Mouse (Mus musculus) CH12.LX (cell line): Measurements from ENCODE around the gene Cyp39a1. TPM values are rescaled to one million over a fixed set of nuclear protein-coding genes. Genes with fewer than 3 reads are reported as not detected.
A peak's percentile ranks its signal among the peaks of the same experiment; 100 is the strongest.

Experiments
- DNase-seq: peaks from one replicate; pipeline ENCODE4 v3.0.0-alpha.2; 2013; ENCODE audit errors: extremely low read depth
- H3K27ac ChIP-seq: 2 replicates; pipeline ENCODE4 v1.5.1; 2012; ENCODE audit warnings: low read depth, mild to moderate bottlenecking, control low read depth, moderate library complexity; ENCODE audit not compliant: insufficient read depth
- H3K27me3 ChIP-seq: replicated peaks from 2 replicates; pipeline ENCODE3; 2012; ENCODE audit warnings: inconsistent platforms
- H3K36me3 ChIP-seq, 2 experiments: replicated peaks in 1 of 2; 2 replicates each; pipeline versions ENCODE3 to v1.6.1; 2012; ENCODE audit warnings: inconsistent platforms in 1 of 2, low read length in 1 of 2, mild to moderate bottlenecking in 1 of 2, mixed read lengths in 1 of 2, moderate library complexity in 1 of 2; ENCODE audit not compliant: control insufficient read depth in 1 of 2, insufficient read depth in 1 of 2
- H3K4me1 ChIP-seq, 2 experiments: 2 replicates each; pipeline ENCODE4 v1.6.1; 2012; ENCODE audit warnings: inconsistent platforms in 1 of 2, moderate library complexity in 1 of 2; ENCODE audit not compliant: insufficient read depth in 2 of 2, control insufficient read depth in 1 of 2
- H3K4me2 ChIP-seq: 2 replicates; pipeline ENCODE4 v1.6.1; 2012; ENCODE audit warnings: low read depth, mild to moderate bottlenecking, control low read depth; ENCODE audit not compliant: poor library complexity, insufficient read depth, severe bottlenecking
- H3K4me3 ChIP-seq, 3 experiments: fragments of 150-350 bp in 1 of 3; sonication (generic) in 1 of 3; replicated peaks in 1 of 3; 2 replicates each; pipeline versions ENCODE3 to v1.5.1; 2011 to 2012; ENCODE audit warnings: low read depth in 2 of 3, low read length in 2 of 3, mild to moderate bottlenecking in 2 of 3, moderate library complexity in 2 of 3, control low read depth in 1 of 3, improper control_type of control experiment in 1 of 3, inconsistent platforms in 1 of 3, mixed read lengths in 1 of 3; ENCODE audit not compliant: poor library complexity in 1 of 3
- H3K79me2 ChIP-seq: replicated peaks from 2 replicates; pipeline ENCODE4 v1.6.1; 2012; ENCODE audit warnings: mild to moderate bottlenecking, moderate library complexity; ENCODE audit not compliant: control insufficient read depth, poor library complexity, insufficient read depth, severe bottlenecking; ENCODE audit errors: extremely low read depth
- H3K9ac ChIP-seq: 2 replicates; pipeline ENCODE4 v1.6.1; 2012; ENCODE audit warnings: low read depth, mild to moderate bottlenecking, control low read depth, moderate library complexity; ENCODE audit not compliant: insufficient read depth
- H3K9me3 ChIP-seq: replicated peaks from 2 replicates; pipeline ENCODE3; 2012; ENCODE audit warnings: low read length, inconsistent platforms, mixed read lengths
- E2F4 ChIP-seq: IDR thresholded peaks from 2 replicates; pipeline ENCODE4 v1.6.1; 2011; ENCODE audit warnings: low read depth, low read length, improper control_type of control experiment; ENCODE audit not compliant: insufficient replicate concordance
- ELF1 ChIP-seq: IDR thresholded peaks from 2 replicates; pipeline ENCODE4 v1.6.1; 2014; ENCODE audit warnings: low read depth, mild to moderate bottlenecking, inconsistent platforms, low read length, improper control_type of control experiment
- ETS1 ChIP-seq: conservative IDR thresholded peaks from 2 replicates; pipeline ENCODE4 v1.6.1; 2012; ENCODE audit warnings: low read depth, mild to moderate bottlenecking, inconsistent platforms, low read length, improper control_type of control experiment, moderate library complexity
- IRF4 ChIP-seq: IDR thresholded peaks from 2 replicates; pipeline ENCODE4 v1.6.1; 2014; ENCODE audit warnings: low read depth, mild to moderate bottlenecking, inconsistent platforms, low read length, improper control_type of control experiment
- JUN ChIP-seq: IDR thresholded peaks from 2 replicates; pipeline ENCODE4 v1.6.1; 2011; ENCODE audit warnings: low read depth, mild to moderate bottlenecking, low read length, improper control_type of control experiment, moderate library complexity; ENCODE audit not compliant: insufficient read depth
- JUND ChIP-seq: conservative IDR thresholded peaks from 2 replicates; pipeline ENCODE4 v1.6.1; 2011; ENCODE audit warnings: low read depth, low read length, improper control_type of control experiment
- KAT2A ChIP-seq: IDR thresholded peaks from 2 replicates; pipeline ENCODE4 v1.6.1; 2012; ENCODE audit warnings: low read length, improper control_type of control experiment, inconsistent platforms; ENCODE audit not compliant: insufficient replicate concordance
- MAFK ChIP-seq: IDR thresholded peaks from 2 replicates; pipeline ENCODE4 v1.6.1; 2011; ENCODE audit warnings: low read length, improper control_type of control experiment; ENCODE audit not compliant: insufficient replicate concordance
- MAX ChIP-seq: IDR thresholded peaks from 2 replicates; pipeline ENCODE4 v1.6.1; 2011; ENCODE audit warnings: low read length, improper control_type of control experiment
- MAZ ChIP-seq: IDR thresholded peaks from 2 replicates; pipeline ENCODE4 v1.6.1; 2012; ENCODE audit warnings: low read depth, mild to moderate bottlenecking, inconsistent platforms, low read length, improper control_type of control experiment, moderate library complexity
- MEF2A ChIP-seq: IDR thresholded peaks from 2 replicates; pipeline ENCODE4 v1.6.1; 2014; ENCODE audit warnings: low read depth, mild to moderate bottlenecking, inconsistent platforms, low read length, improper control_type of control experiment, borderline replicate concordance
- MYC ChIP-seq: IDR thresholded peaks from 2 replicates; pipeline ENCODE4 v1.6.1; 2011; ENCODE audit warnings: low read depth, mild to moderate bottlenecking, improper control_type of control experiment, low read length
- POLR2AphosphoS2 ChIP-seq: IDR thresholded peaks from 2 replicates; pipeline ENCODE4 v1.6.1; 2011; ENCODE audit warnings: low read depth, low read length, improper control_type of control experiment
- RAD21 ChIP-seq: IDR thresholded peaks from 2 replicates; pipeline ENCODE4 v1.6.1; 2011; ENCODE audit warnings: low read depth, mild to moderate bottlenecking, low read length, improper control_type of control experiment, moderate library complexity
- SMC3 ChIP-seq: IDR thresholded peaks from 2 replicates; pipeline ENCODE4 v1.6.1; 2011; ENCODE audit warnings: low read depth, low read length, improper control_type of control experiment
- TCF12 ChIP-seq: IDR thresholded peaks from 2 replicates; pipeline ENCODE4 v1.6.1; 2014; ENCODE audit warnings: low read depth, mild to moderate bottlenecking, inconsistent platforms, low read length, improper control_type of control experiment
- UBTF ChIP-seq: IDR thresholded peaks from 2 replicates; pipeline ENCODE4 v1.6.1; 2012; ENCODE audit warnings: low read depth, mild to moderate bottlenecking, inconsistent platforms, low read length, improper control_type of control experiment, moderate library complexity
- USF1 ChIP-seq: IDR thresholded peaks from 2 replicates; pipeline ENCODE4 v1.6.1; 2014; ENCODE audit warnings: low read depth, mild to moderate bottlenecking, inconsistent platforms, low read length, improper control_type of control experiment
- ZC3H11A ChIP-seq: IDR thresholded peaks from 2 replicates; pipeline ENCODE4 v1.6.1; 2012; ENCODE audit warnings: low read depth, mild to moderate bottlenecking, inconsistent platforms, low read length, improper control_type of control experiment
- ZKSCAN1 ChIP-seq: IDR thresholded peaks from 2 replicates; pipeline ENCODE4 v1.6.1; 2012; ENCODE audit warnings: low read depth, inconsistent platforms, low read length, improper control_type of control experiment, borderline replicate concordance
- ZMIZ1 ChIP-seq: IDR thresholded peaks from 2 replicates; pipeline ENCODE4 v1.6.1; 2012; ENCODE audit warnings: low read depth, mild to moderate bottlenecking, inconsistent platforms, low read length, improper control_type of control experiment
- dilution Hi-C: fragments of 300-500 bp; cut with MboI; formaldehyde crosslinking; loops from 2 replicates; pipeline ENCODE4 v1.14.3; 2020; ENCODE audit warnings: low sequenced_read_pairs; ENCODE audit not compliant: extremely low pct_unique_long_range_greater_than_20kb, extremely low pct_ligation_motif_present
- in situ Hi-C: fragments of 300-500 bp; cut with MboI; formaldehyde crosslinking; loops from 3 replicates; pipeline ENCODE4 v1.14.3; 2019; ENCODE audit warnings: low sequenced_read_pairs, low pct_ligation_motif_present, low pct_unique_long_range_greater_than_20kb, mixed read lengths
- polyA plus RNA-seq: library from polyadenylated mRNA; unstranded; fragments of >175 nt; gene quantifications from 2 replicates; pipeline ENCODE4 v1.2.1, GENCODE M21; 2012; ENCODE audit warnings: low read depth; ENCODE audit not compliant: insufficient read length
- total RNA-seq, 2 experiments: library from RNA; depleted of rRNA; stranded (reverse); fragments of 300-350 nt in 1 of 2; fragments of >200 nt in 1 of 2; gene quantifications; 2 replicates each; pipeline ENCODE4 v1.2.3; 2012 to 2014

The Cyp39a1 gene
- total and polyA plus RNA-seq, 3 experiments = 0.04 to 0.43 (median 0.16) TPM

GRCm38 (mm10) chr17:43676241-43676640 is 9.0 kb downstream of the Cyp39a1 start:
- Histone ChIP-seq H3K4me2 (no peak overlapping the region), H3K4me1 (peaks cover 0 to 5% of the 10 kb centered on the region in 2 experiments; a peak in 1 of 4 replicates), H3K27ac (no peak overlapping the region), H3K9me3 (peaks cover 25% of the 10 kb centered on the region), H3K9ac (no peak overlapping the region), H3K36me3 (no peaks in the 10 kb centered on the region)
- TF ChIP-seq ETS1 (no peak), MAX (no peak), SMC3 (no peak)
- TF ChIP-seq, all 38 proteins: peak for 0
- Histone ChIP-seq H3K79me2 (no peaks in the 10 kb centered on the region), H3K27me3 (no peaks in the 10 kb centered on the region), H3K4me3 (no peak overlapping the region)
- no peak for DNase-seq
- in situ Hi-C loops = no loop called here
- dilution Hi-C loops = no loop called here

GRCm38 (mm10) chr17:43677317-43677716 is 10.1 kb downstream of the Cyp39a1 start:
- in situ Hi-C loops = no loop called here

GRCm38 (mm10) chr17:43684086-43684485 is 16.9 kb downstream of the Cyp39a1 start:
- H3K4me2 ChIP-seq = no peak overlapping the region
- dilution Hi-C loops (no loop called here), in situ Hi-C loops (no loop called here)
- H3K27me3 ChIP-seq = no peaks in the 10 kb centered on the region
- no peak for TF ChIP-seq KAT2A
- no peak for TF ChIP-seq IRF4
- TF ChIP-seq USF1 = no peak
- no peak for TF ChIP-seq POLR2AphosphoS2
- no peak for TF ChIP-seq TCF12
- TF ChIP-seq MYC = no peak
- TF ChIP-seq ETS1 = no peak
- no peak for TF ChIP-seq JUN
- TF ChIP-seq JUND = no peak
- TF ChIP-seq ELF1 = no peak
- no peak for TF ChIP-seq ZKSCAN1
- no peak for TF ChIP-seq MAFK
- no peak for TF ChIP-seq SMC3
- TF ChIP-seq UBTF = no peak
- DNase-seq = no peak
- no peaks in the 10 kb centered on the region for H3K36me3 ChIP-seq
- no peak overlapping the region for H3K4me3 ChIP-seq
- H3K9ac ChIP-seq = no peak overlapping the region
- no peak overlapping the region for H3K27ac ChIP-seq
- H3K4me1 ChIP-seq = no peaks in the 10 kb centered on the region
- peaks cover 27% of the 10 kb centered on the region for H3K9me3 ChIP-seq
- no peaks in the 10 kb centered on the region for H3K79me2 ChIP-seq

More at GRCm38 (mm10) chr17:43677317-43677716, 10.1 kb downstream of the Cyp39a1 start:
- DNase-seq = peak; percentile 22
- no peak overlapping the region for H3K4me2 ChIP-seq
- H3K36me3 ChIP-seq = no peaks in the 10 kb centered on the region
- peaks cover 22% of the 10 kb centered on the region for H3K9me3 ChIP-seq
- no peaks in the 10 kb centered on the region for H3K79me2 ChIP-seq
- no peak overlapping the region for H3K9ac ChIP-seq
- dilution Hi-C loops = no loop called here
- H3K27ac ChIP-seq = no peak overlapping the region
- H3K4me1 ChIP-seq = peaks cover 0 to 5% of the 10 kb centered on the region in 2 experiments; a peak in 1 of 4 replicates
- H3K27me3 ChIP-seq = no peaks in the 10 kb centered on the region
- TF ChIP-seq IRF4 = no peak
- TF ChIP-seq ZKSCAN1 = no peak
- TF ChIP-seq MEF2A = no peak
- no peak for TF ChIP-seq USF1
- TF ChIP-seq MAZ = no peak
- TF ChIP-seq MAFK = no peak
- TF ChIP-seq ZC3H11A = no peak
- no peak for TF ChIP-seq MAX
- TF ChIP-seq KAT2A = no peak
- TF ChIP-seq ZMIZ1 = no peak
- no peak for TF ChIP-seq RAD21
- no peak for TF ChIP-seq E2F4
- H3K4me3 ChIP-seq = no peak overlapping the region
